Mouse (Mus musculus) CH12.LX (cell line): ENCODE results near the gene Fgfr2. TPM values are rescaled to one million over a fixed set of nuclear protein-coding genes. Genes with fewer than 3 reads are reported as not detected.

Experiments
- DNase-seq: peaks from one replicate; pipeline ENCODE4 v3.0.0-alpha.2; 2013; ENCODE audit errors: extremely low read depth
- H3K27ac ChIP-seq: 2 replicates; pipeline ENCODE4 v1.5.1; 2012; ENCODE audit warnings: low read depth, mild to moderate bottlenecking, control low read depth, moderate library complexity; ENCODE audit not compliant: insufficient read depth
- H3K27me3 ChIP-seq: replicated peaks from 2 replicates; pipeline ENCODE3; 2012; ENCODE audit warnings: inconsistent platforms
- H3K36me3 ChIP-seq, 2 experiments: replicated peaks in 1 of 2; 2 replicates each; pipeline versions ENCODE3 to v1.6.1; 2012; ENCODE audit warnings: inconsistent platforms in 1 of 2, low read length in 1 of 2, mild to moderate bottlenecking in 1 of 2, mixed read lengths in 1 of 2, moderate library complexity in 1 of 2; ENCODE audit not compliant: control insufficient read depth in 1 of 2, insufficient read depth in 1 of 2
- H3K4me1 ChIP-seq, 2 experiments: 2 replicates each; pipeline ENCODE4 v1.6.1; 2012; ENCODE audit warnings: inconsistent platforms in 1 of 2, moderate library complexity in 1 of 2; ENCODE audit not compliant: insufficient read depth in 2 of 2, control insufficient read depth in 1 of 2
- H3K4me2 ChIP-seq: 2 replicates; pipeline ENCODE4 v1.6.1; 2012; ENCODE audit warnings: low read depth, mild to moderate bottlenecking, control low read depth; ENCODE audit not compliant: poor library complexity, insufficient read depth, severe bottlenecking
- H3K4me3 ChIP-seq, 3 experiments: fragments of 150-350 bp in 1 of 3; sonication (generic) in 1 of 3; replicated peaks in 1 of 3; 2 replicates each; pipeline versions ENCODE3 to v1.5.1; 2011 to 2012; ENCODE audit warnings: low read depth in 2 of 3, low read length in 2 of 3, mild to moderate bottlenecking in 2 of 3, moderate library complexity in 2 of 3, control low read depth in 1 of 3, improper control_type of control experiment in 1 of 3, inconsistent platforms in 1 of 3, mixed read lengths in 1 of 3; ENCODE audit not compliant: poor library complexity in 1 of 3
- H3K79me2 ChIP-seq: replicated peaks from 2 replicates; pipeline ENCODE4 v1.6.1; 2012; ENCODE audit warnings: mild to moderate bottlenecking, moderate library complexity; ENCODE audit not compliant: control insufficient read depth, poor library complexity, insufficient read depth, severe bottlenecking; ENCODE audit errors: extremely low read depth
- H3K9ac ChIP-seq: 2 replicates; pipeline ENCODE4 v1.6.1; 2012; ENCODE audit warnings: low read depth, mild to moderate bottlenecking, control low read depth, moderate library complexity; ENCODE audit not compliant: insufficient read depth
- H3K9me3 ChIP-seq: replicated peaks from 2 replicates; pipeline ENCODE3; 2012; ENCODE audit warnings: low read length, inconsistent platforms, mixed read lengths
- BHLHE40 ChIP-seq: IDR thresholded peaks from 2 replicates; pipeline ENCODE4 v1.6.1; 2011; ENCODE audit warnings: mild to moderate bottlenecking, low read depth, low read length, improper control_type of control experiment
- CHD2 ChIP-seq: IDR thresholded peaks from 2 replicates; pipeline ENCODE4 v1.6.1; 2011; ENCODE audit warnings: low read length, improper control_type of control experiment
- CTCF ChIP-seq, 2 experiments: IDR thresholded peaks in 1 of 2; conservative IDR thresholded peaks in 1 of 2; 2 replicates each; pipeline ENCODE4 v1.5.1; 2011 to 2012; ENCODE audit warnings: low read depth in 2 of 2, low read length in 2 of 2, improper control_type of control experiment in 1 of 2, inconsistent platforms in 1 of 2, mild to moderate bottlenecking in 1 of 2, moderate library complexity in 1 of 2
- ELF1 ChIP-seq: IDR thresholded peaks from 2 replicates; pipeline ENCODE4 v1.6.1; 2014; ENCODE audit warnings: low read depth, mild to moderate bottlenecking, inconsistent platforms, low read length, improper control_type of control experiment
- EP300 ChIP-seq: IDR thresholded peaks from 2 replicates; pipeline ENCODE4 v1.6.1; 2011; ENCODE audit warnings: low read length, improper control_type of control experiment
- HCFC1 ChIP-seq: IDR thresholded peaks from 2 replicates; pipeline ENCODE4 v1.6.1; 2012; ENCODE audit warnings: low read depth, mild to moderate bottlenecking, inconsistent platforms, low read length, improper control_type of control experiment
- KAT2A ChIP-seq: IDR thresholded peaks from 2 replicates; pipeline ENCODE4 v1.6.1; 2012; ENCODE audit warnings: low read length, improper control_type of control experiment, inconsistent platforms; ENCODE audit not compliant: insufficient replicate concordance
- MAFK ChIP-seq: IDR thresholded peaks from 2 replicates; pipeline ENCODE4 v1.6.1; 2011; ENCODE audit warnings: low read length, improper control_type of control experiment; ENCODE audit not compliant: insufficient replicate concordance
- MEF2A ChIP-seq: IDR thresholded peaks from 2 replicates; pipeline ENCODE4 v1.6.1; 2014; ENCODE audit warnings: low read depth, mild to moderate bottlenecking, inconsistent platforms, low read length, improper control_type of control experiment, borderline replicate concordance
- MXI1 ChIP-seq: IDR thresholded peaks from 2 replicates; pipeline ENCODE4 v1.6.1; 2011; ENCODE audit warnings: mild to moderate bottlenecking, low read depth, low read length, improper control_type of control experiment
- MYC ChIP-seq: IDR thresholded peaks from 2 replicates; pipeline ENCODE4 v1.6.1; 2011; ENCODE audit warnings: low read depth, mild to moderate bottlenecking, improper control_type of control experiment, low read length
- NELFE ChIP-seq: IDR thresholded peaks from 2 replicates; pipeline ENCODE4 v1.6.1; 2011; ENCODE audit warnings: low read depth, low read length, improper control_type of control experiment
- NRF1 ChIP-seq: IDR thresholded peaks from 2 replicates; pipeline ENCODE4 v1.6.1; 2014; ENCODE audit warnings: low read depth, mild to moderate bottlenecking, inconsistent platforms, low read length, improper control_type of control experiment, moderate library complexity
- POLR2A ChIP-seq: IDR thresholded peaks from 2 replicates; pipeline ENCODE4 v1.6.1; 2011; ENCODE audit warnings: low read depth, mild to moderate bottlenecking, improper control_type of control experiment, low read length
- RCOR1 ChIP-seq: conservative IDR thresholded peaks from 2 replicates; pipeline ENCODE4 v1.6.1; 2012; ENCODE audit warnings: low read depth, mild to moderate bottlenecking, inconsistent platforms, low read length, improper control_type of control experiment
- SMC3 ChIP-seq: IDR thresholded peaks from 2 replicates; pipeline ENCODE4 v1.6.1; 2011; ENCODE audit warnings: low read depth, low read length, improper control_type of control experiment
- TBP ChIP-seq: conservative IDR thresholded peaks from 2 replicates; pipeline ENCODE4 v1.6.1; 2011; ENCODE audit warnings: low read depth, low read length, improper control_type of control experiment
- UBTF ChIP-seq: IDR thresholded peaks from 2 replicates; pipeline ENCODE4 v1.6.1; 2012; ENCODE audit warnings: low read depth, mild to moderate bottlenecking, inconsistent platforms, low read length, improper control_type of control experiment, moderate library complexity
- USF1 ChIP-seq: IDR thresholded peaks from 2 replicates; pipeline ENCODE4 v1.6.1; 2014; ENCODE audit warnings: low read depth, mild to moderate bottlenecking, inconsistent platforms, low read length, improper control_type of control experiment
- USF2 ChIP-seq: conservative IDR thresholded peaks from 2 replicates; pipeline ENCODE4 v1.6.1; 2011; ENCODE audit warnings: low read depth, low read length, improper control_type of control experiment
- ZC3H11A ChIP-seq: IDR thresholded peaks from 2 replicates; pipeline ENCODE4 v1.6.1; 2012; ENCODE audit warnings: low read depth, mild to moderate bottlenecking, inconsistent platforms, low read length, improper control_type of control experiment
- ZMIZ1 ChIP-seq: IDR thresholded peaks from 2 replicates; pipeline ENCODE4 v1.6.1; 2012; ENCODE audit warnings: low read depth, mild to moderate bottlenecking, inconsistent platforms, low read length, improper control_type of control experiment
- ZNF384 ChIP-seq: IDR thresholded peaks from 2 replicates; pipeline ENCODE4 v1.6.1; 2012; ENCODE audit warnings: low read depth, low read length, improper control_type of control experiment, inconsistent platforms
- dilution Hi-C: fragments of 300-500 bp; cut with MboI; formaldehyde crosslinking; loops from 2 replicates; pipeline ENCODE4 v1.14.3; 2020; ENCODE audit warnings: low sequenced_read_pairs; ENCODE audit not compliant: extremely low pct_unique_long_range_greater_than_20kb, extremely low pct_ligation_motif_present
- in situ Hi-C: fragments of 300-500 bp; cut with MboI; formaldehyde crosslinking; loops from 3 replicates; pipeline ENCODE4 v1.14.3; 2019; ENCODE audit warnings: low sequenced_read_pairs, low pct_ligation_motif_present, low pct_unique_long_range_greater_than_20kb, mixed read lengths
- polyA plus RNA-seq: library from polyadenylated mRNA; unstranded; fragments of >175 nt; gene quantifications from 2 replicates; pipeline ENCODE4 v1.2.1, GENCODE M21; 2012; ENCODE audit warnings: low read depth; ENCODE audit not compliant: insufficient read length
- total RNA-seq, 2 experiments: library from RNA; depleted of rRNA; stranded (reverse); fragments of 300-350 nt in 1 of 2; fragments of >200 nt in 1 of 2; gene quantifications; 2 replicates each; pipeline ENCODE4 v1.2.3; 2012 to 2014

Fgfr2 gene
- total and polyA plus RNA-seq, 3 experiments, result not detected

DNA sequence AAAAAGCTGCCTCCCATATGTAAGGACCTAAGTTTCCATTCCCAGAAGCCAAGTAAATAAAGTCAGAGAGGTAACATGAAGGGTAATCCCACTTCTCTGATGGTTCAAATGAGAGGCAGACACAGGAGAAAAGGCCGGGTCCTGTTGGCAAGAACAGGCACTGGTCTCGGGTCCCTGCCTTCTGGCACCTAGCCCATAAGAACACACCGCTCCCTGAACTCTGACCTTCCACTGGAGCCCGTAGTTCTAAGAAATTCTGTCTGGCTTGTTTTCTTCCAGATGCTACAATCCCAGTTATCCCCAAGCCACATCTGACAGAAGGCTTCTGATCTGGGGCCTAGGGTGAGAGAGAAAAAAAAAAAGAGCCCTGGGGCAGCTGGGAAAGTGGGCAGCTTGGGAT lies 34.7 kb downstream of the Fgfr2 start:
- DNase-seq, result no peak
- H3K36me3 ChIP-seq, result no peaks in the 10 kb centered on the region
- dilution Hi-C loops (no loop called here), in situ Hi-C loops (no loop called here)
- no peak overlapping the region for H3K4me3 ChIP-seq
- H3K9me3 ChIP-seq, result no peaks in the 10 kb centered on the region
- TF ChIP-seq POLR2A, result no peak
- TF ChIP-seq NELFE, result no peak
- no peak for TF ChIP-seq EP300
- TF ChIP-seq, all 38 proteins: peak for 0
- H3K79me2 ChIP-seq, result no peaks in the 10 kb centered on the region
- H3K27me3 ChIP-seq, result peaks cover 90% of the 10 kb centered on the region
- H3K4me1 ChIP-seq, result no peaks in the 10 kb centered on the region
- no peak overlapping the region for H3K9ac ChIP-seq
- no peak overlapping the region for H3K4me2 ChIP-seq
- no peak overlapping the region for H3K27ac ChIP-seq

DNA sequence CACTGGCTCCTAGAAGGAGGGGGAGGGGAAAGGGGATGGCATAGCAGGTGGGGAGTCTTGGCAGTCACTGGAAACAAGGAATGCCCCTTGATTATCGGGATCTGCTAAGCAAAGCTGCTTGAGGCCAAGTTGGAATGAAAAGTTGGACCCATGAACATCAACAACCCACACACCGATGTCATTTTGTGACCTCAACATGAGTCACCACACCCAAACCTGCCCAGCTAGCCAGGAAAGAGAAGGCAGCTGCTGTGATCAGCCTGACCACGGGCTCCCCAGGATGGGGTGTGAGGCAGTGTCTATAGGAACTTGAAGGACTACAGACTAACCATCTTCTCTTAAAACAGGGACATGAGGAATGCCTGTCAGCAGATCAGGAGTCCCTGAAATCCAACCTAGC lies 37.7 kb downstream of the Fgfr2 start:
- H3K79me2 ChIP-seq, result no peaks in the 10 kb centered on the region
- dilution Hi-C loops (no loop called here), in situ Hi-C loops (no loop called here)
- H3K27ac ChIP-seq, result no peak overlapping the region
- H3K9me3 ChIP-seq, result no peaks in the 10 kb centered on the region
- H3K4me2 ChIP-seq, result no peak overlapping the region
- no peak overlapping the region for H3K4me3 ChIP-seq
- H3K4me1 ChIP-seq, result no peaks in the 10 kb centered on the region
- H3K27me3 ChIP-seq, result peaks cover 91% of the 10 kb centered on the region
- no peak for TF ChIP-seq ZC3H11A
- TF ChIP-seq KAT2A, result no peak
- no peak for TF ChIP-seq MXI1
- no peak for TF ChIP-seq TBP
- no peak for TF ChIP-seq BHLHE40
- no peak for TF ChIP-seq NRF1
- TF ChIP-seq RCOR1, result no peak
- no peak for TF ChIP-seq UBTF
- TF ChIP-seq ZMIZ1, result no peak
- no peak for TF ChIP-seq USF2
- no peak for DNase-seq
- H3K9ac ChIP-seq, result no peak overlapping the region
- H3K36me3 ChIP-seq, result no peaks in the 10 kb centered on the region

DNA sequence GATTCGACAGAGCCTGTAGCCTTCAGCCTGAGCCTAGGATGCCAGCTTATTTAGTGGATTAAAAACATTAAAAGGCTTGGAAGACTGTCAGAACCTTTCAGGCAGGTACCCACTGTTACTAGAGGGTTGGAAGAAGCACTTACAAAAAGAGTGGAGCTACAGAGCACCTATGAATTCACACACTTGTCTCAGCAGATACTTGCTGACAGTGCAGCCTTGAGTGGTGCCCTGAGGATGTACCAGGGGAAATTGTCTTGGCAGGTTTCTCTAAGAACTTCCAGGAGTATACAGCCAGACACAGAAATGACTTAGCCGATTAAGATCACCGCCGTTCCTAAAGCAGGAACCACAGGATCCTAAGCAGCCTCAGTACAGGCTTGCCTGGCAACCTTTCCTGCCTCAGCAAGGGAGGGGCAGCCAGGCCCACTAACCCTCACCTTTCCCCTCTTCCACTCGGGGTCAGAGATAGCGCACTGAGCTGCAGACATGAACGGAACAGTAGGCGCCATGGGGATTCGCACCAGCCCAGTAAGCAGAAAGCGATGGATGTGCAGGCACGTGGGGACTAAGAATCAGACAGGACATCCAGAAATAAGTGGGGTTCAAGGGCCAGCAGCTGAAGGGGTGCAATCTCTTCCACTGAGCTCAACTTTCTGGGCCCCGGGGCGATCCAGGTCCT lies 39.1 kb downstream of the Fgfr2 start:
- Histone ChIP-seq H3K27ac (no peak overlapping the region), H3K9me3 (no peaks in the 10 kb centered on the region), H3K79me2 (no peaks in the 10 kb centered on the region), H3K4me3 (no peak overlapping the region), H3K4me2 (no peak overlapping the region), H3K27me3 (peaks cover 93% of the 10 kb centered on the region), H3K36me3 (no peaks in the 10 kb centered on the region), H3K9ac (no peak overlapping the region), H3K4me1 (no peaks in the 10 kb centered on the region)
- TF ChIP-seq MYC (no peak), CTCF (conservative IDR thresholded peaks at IDR 0.05 in 1 of 2, IDR thresholded peaks at IDR 0.05 in 1 of 2; ENCODE audit: low read depth in 2 of 2, low read length in 2 of 2) (no peak), USF1 (no peak), ELF1 (no peak), MAFK (no peak), MEF2A (no peak), HCFC1 (no peak), BHLHE40 (no peak), KAT2A (no peak), CHD2 (no peak), EP300 (no peak), ZNF384 (no peak), ZC3H11A (no peak), SMC3 (no peak), ZMIZ1 (no peak)
- DNase-seq, result no peak
- in situ Hi-C loops, result no loop called here
- dilution Hi-C loops, result no loop called here
